Mouse (Mus musculus): ENCODE results near the gene Flnb.

- TF ChIP-seq GATA1 (IDR thresholded peaks at IDR 0.05; ENCODE audit: borderline replicate concordance, low read length) (no peak), FLI1 (IDR thresholded peaks at IDR 0.05; ENCODE audit: low read length) (no peak)
Measured at GRCm38 (mm10) chr14:7881533-7881932, 63.8 kb downstream of the Flnb start.

Data from megakaryocyte, embryonic 14.5 days (primary cell).